Comparison of ENCODE assay signal across 8 mouse cellular contexts in the genomic region with DNA sequence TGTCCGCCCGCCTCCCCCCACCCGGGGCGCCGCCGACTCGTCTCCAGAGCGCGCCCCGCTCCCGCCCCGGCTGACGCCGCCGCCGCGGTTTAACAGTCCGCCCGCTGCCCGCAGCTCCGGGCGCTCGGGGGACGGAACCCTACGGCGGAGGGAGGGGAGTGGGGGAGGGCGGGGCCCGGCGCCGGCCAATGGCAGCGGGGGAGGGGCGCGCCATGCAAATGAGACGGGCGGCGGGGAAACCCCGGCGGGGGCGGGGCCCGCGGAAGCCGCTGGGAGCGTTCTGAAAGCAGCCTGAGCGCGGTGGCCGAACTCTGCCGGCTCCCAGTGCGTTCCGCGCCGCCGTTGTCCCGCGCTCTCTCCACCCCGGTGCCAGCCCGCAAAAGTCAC. TPM values are rescaled to one million over a fixed set of nuclear protein-coding genes. Genes with fewer than 3 reads are reported as not detected.
DNase-seq lines count a peak whose midpoint lies in the region; ATAC-seq and TF ChIP-seq lines count a peak whose summit lies in the region.

Kansl1l (minus strand) TSS at position 110 of the 387 bp plus-strand sequence.

- peak within 1 kb of the TSS; percentile 93 for H3K4me2 ChIP-seq in forebrain, postnatal 0 days (ENCODE audit: low read depth)
- H3K4me2 ChIP-seq in lung, embryonic 14.5 days = peak within 1 kb of the TSS; percentile 85

- peak within 1 kb of the TSS; percentile 98 for H3K9ac ChIP-seq in forebrain, postnatal 0 days
- peak within 1 kb of the TSS; percentile 88 for H3K9ac ChIP-seq in lung, embryonic 14.5 days

- H3K27ac ChIP-seq in cerebellum, adult 2 months (ENCODE audit: insufficient read depth, low read length) = peak within 1 kb of the TSS; percentile 89
- peak within 1 kb of the TSS; percentile 96 for H3K27ac ChIP-seq in forebrain, postnatal 0 days (ENCODE audit: low read depth, low read length)
- H3K27ac ChIP-seq in lung, embryonic 14.5 days (ENCODE audit: low read depth) = peak within 1 kb of the TSS; percentile 97

- peak; percentile 39 for DNase-seq in MEL-GATA-1-ER (ENCODE audit: extremely low read depth, low read depth)
- peak; percentile 95 for DNase-seq in cerebellum, adult 2 months
- DNase-seq in forebrain, postnatal 0 days = peak; percentile 95
- DNase-seq in heart, postnatal 4 days = peak; percentile 97
- peak; percentile 81 to 91 for DNase-seq in layer of hippocampus, adult 8-10 months (ENCODE audit: low spot score in 2 of 2)
- DNase-seq in lung, embryonic 14.5 days = peak; percentile 96
- DNase-seq in testis, postnatal 14 days (ENCODE audit: low spot score) = peak; percentile 94

- peak within 1 kb of the TSS; percentile 97 for H3K4me3 ChIP-seq in cerebellum, adult 2 months (replicated peaks; ENCODE audit: insufficient read depth, low read depth, low read length)
- peak within 1 kb of the TSS; percentile 90 for H3K4me3 ChIP-seq in forebrain, postnatal 0 days (ENCODE audit: low read depth, low read length)
- peak within 1 kb of the TSS; percentile 67 for H3K4me3 ChIP-seq in lung, embryonic 14.5 days (ENCODE audit: low read depth, low read length)

- no peaks in the 10 kb centered on the region for H3K9me3 ChIP-seq in forebrain, postnatal 0 days (ENCODE audit: low read length)
- no peaks in the 10 kb centered on the region for H3K9me3 ChIP-seq in lung, embryonic 14.5 days (ENCODE audit: low read depth, low read length)

- H3K27me3 ChIP-seq in cerebellum, adult 2 months (ENCODE audit: control insufficient read depth, insufficient read depth, low read length) = no peaks in the 10 kb centered on the region
- H3K27me3 ChIP-seq in forebrain, postnatal 0 days (ENCODE audit: insufficient read depth, low read length) = no peaks in the 10 kb centered on the region
- H3K27me3 ChIP-seq in lung, embryonic 14.5 days (ENCODE audit: insufficient read depth, low read length) = no peaks in the 10 kb centered on the region

- TF ChIP-seq CTCF in cerebellum, adult 2 months (IDR thresholded peaks at IDR 0.05; ENCODE audit: borderline replicate concordance, insufficient read depth, low read depth, low read length) = no peak
- TF ChIP-seq CTCF in forebrain, postnatal 0 days (IDR thresholded peaks at IDR 0.05; ENCODE audit: low read depth) = no peak
- TF ChIP-seq CTCF in lung, embryonic 14.5 days (IDR thresholded peaks at IDR 0.05; ENCODE audit: low read depth) = no peak

- WGBS in cerebellum, adult 2 months = 1% methylated on average over 33 of the region's 56 CpGs
- WGBS in forebrain, postnatal 0 days = 6% methylated on average over 45 of the region's 56 CpGs
- WGBS in lung, embryonic 14.5 days = 1% methylated on average over 39 of the region's 56 CpGs

- no peaks in the 10 kb centered on the region for H3K36me3 ChIP-seq in forebrain, postnatal 0 days (ENCODE audit: insufficient read depth)
- no peaks in the 10 kb centered on the region for H3K36me3 ChIP-seq in lung, embryonic 14.5 days (ENCODE audit: insufficient read depth)

- no peaks in the 10 kb centered on the region for H3K4me1 ChIP-seq in cerebellum, adult 2 months (ENCODE audit: control insufficient read depth, insufficient read depth, low read length)
- peaks cover 9% of the 10 kb centered on the region for H3K4me1 ChIP-seq in forebrain, postnatal 0 days (ENCODE audit: insufficient read depth)
- peaks cover 7% of the 10 kb centered on the region; the same call in 1 of the 2 replicates for H3K4me1 ChIP-seq in lung, embryonic 14.5 days (ENCODE audit: insufficient read depth)

- TF ChIP-seq POLR2A in cerebellum, adult 2 months (IDR thresholded peaks at IDR 0.05; ENCODE audit: borderline replicate concordance, insufficient read depth, low read length) = peak; percentile 61; the same call in 1 of the 2 replicates

- peak; percentile 83 for ATAC-seq in forebrain, postnatal 0 days
- peak; percentile 80 for ATAC-seq in lung, embryonic 14.5 days (ENCODE audit: insufficient read depth)
- ATAC-seq in neutrophil, adult 5-6 weeks (ENCODE audit: extremely low read depth, insufficient number of reproducible peaks, low FRiP score, poor library complexity, severe bottlenecking) = peak; percentile 60

RNA-seq across cellular contexts. Expression of gene Kansl1l, which starts in this region (rescaled TPM):
- polyA plus RNA-seq in cerebellum, adult 2 months (2012; rRNA removed) = 10.4 and 11.9 TPM in 2 replicates
- total RNA-seq in forebrain, postnatal 0 days (2014; rRNA removed) = 29.9 and 35.2 TPM in 2 replicates
- 4.6 and 7.4 TPM in 2 replicates for polyA plus RNA-seq in forebrain, postnatal 0 days (2015; fragmentation: Nextera tagmentation; extraction: Ambion mirVana)
- total RNA-seq in heart, postnatal 4 days (2021) = 10 to 100 TPM; 16.7 to 19.1 TPM
- 10 to 100 TPM; 20.3 to 22.5 (median 20.9) TPM for total RNA-seq in layer of hippocampus, adult 8-10 months (2022)
- polyA plus RNA-seq in lung, embryonic 14.5 days (2014; fragmentation: Nextera tagmentation; extraction: Ambion mirVana) = 21.9 and 22.3 TPM in 2 replicates
- 44.1 and 50.0 TPM in 2 replicates for total RNA-seq in neutrophil, adult 5-6 weeks (2017)

Comparison
In these comparisons a context has a peak if more than half of its experiments do, and no peak if none do; other contexts are left out.
1. Peak in every context shown above with its lines: DNase-seq, ATAC-seq, H3K4me3 ChIP-seq and H3K27ac ChIP-seq.
2. DNase-seq: peak in every context shown above with its lines; median percentile 97 in heart, postnatal 4 days; 96 in lung, embryonic 14.5 days; 95 in cerebellum, adult 2 months; 95 in forebrain, postnatal 0 days; 94 in testis, postnatal 14 days; 86 in layer of hippocampus, adult 8-10 months; 39 in MEL-GATA-1-ER.